Mouse (Mus musculus) erythroblast, embryonic 14.5 days (primary cell): ENCODE measurements around the gene Cdk6.

ENCODE experiments used
- GATA1 ChIP-seq: IDR thresholded peaks from 2 replicates; pipeline ENCODE4 v1.6.1; 2012; ENCODE audit warnings: low read length, inconsistent platforms, mixed read lengths
- TAL1 ChIP-seq: IDR thresholded peaks from 3 replicates; pipeline ENCODE4 v1.6.1; 2012; ENCODE audit warnings: low read length, inconsistent platforms, mixed read lengths

- TF ChIP-seq GATA1 (no peak), TAL1 (no peak)
Observed at GRCm38 (mm10) chr5:3574825-3575224, 233.5 kb downstream of the Cdk6 start.
